Mouse (Mus musculus) mesoderm, embryonic 11.5 days (tissue): ENCODE measurements at regions not wholly inside any gene's neighbourhood (a gene's known extent, or its start where the extent isn't known, plus 50 kb on each side); places are given as distances from the start of the nearest gene placed in this dataset.
A peak's percentile ranks its signal among the peaks of the same experiment; 100 is the strongest.

Experiments used
- DNase-seq: peaks from one replicate; pipeline ENCODE4 v3.0.0-alpha.2; 2012; ENCODE audit warnings: low read depth, low spot score

DNA sequence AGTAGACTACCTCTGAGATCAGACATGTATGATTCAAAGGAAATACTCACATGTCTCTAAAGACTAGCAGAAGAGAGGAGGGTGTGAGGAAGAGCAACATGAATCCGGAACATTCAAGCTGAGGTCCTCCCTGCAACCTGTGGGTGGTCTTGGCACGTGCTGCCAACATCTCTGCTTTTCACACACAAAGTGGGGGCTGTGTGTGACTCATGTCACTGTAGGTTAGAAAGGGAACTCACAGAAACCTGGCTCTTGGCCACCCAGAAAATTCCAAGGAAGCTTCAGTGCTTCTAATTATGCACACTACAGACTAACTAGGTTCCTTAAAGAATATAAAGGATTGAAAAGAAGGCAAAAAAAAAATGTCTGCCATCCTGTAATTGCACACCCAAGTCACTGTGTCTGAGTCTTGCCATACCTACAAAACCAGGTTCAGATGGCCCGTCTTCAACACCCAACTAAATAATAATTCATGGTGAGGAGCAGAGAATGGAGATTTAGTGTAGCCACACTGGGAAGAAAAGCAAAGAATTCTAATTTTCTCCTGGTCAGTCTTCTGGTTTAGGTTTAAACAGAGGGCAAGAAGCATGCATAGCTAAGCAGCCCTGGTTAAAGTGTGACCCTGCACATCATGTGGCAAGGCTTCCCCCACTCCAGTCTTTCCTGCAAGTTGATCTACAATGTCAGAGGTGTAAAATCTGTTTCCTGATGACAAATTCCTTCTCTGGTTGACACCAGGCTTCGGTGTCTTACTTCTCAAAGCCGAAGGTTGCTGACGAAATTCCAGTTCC lies 673.8 kb upstream of the Arpp21 start:
- DNase-seq, result no peak

DNA sequence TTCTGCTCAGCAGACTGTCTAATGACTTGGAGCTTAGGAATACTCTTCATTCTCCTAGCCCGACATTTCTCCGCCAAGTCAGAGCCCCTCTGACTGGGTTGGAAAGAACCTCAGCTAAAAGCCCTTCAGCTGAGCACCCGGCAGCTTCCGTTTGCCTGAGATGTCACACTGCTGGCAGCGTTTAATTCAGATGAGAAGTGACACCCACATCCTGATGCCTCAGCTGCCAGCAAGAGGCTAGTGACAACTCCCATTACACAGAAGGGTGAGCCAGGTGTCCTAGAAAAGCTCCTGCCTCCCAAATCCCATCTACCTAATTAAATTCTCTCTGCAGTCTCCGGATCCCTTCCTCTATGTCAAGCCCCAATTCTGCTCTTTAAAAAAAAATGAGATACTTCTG lies 670.2 kb upstream of the Arpp21 start:
- DNase-seq, result no peak

DNA sequence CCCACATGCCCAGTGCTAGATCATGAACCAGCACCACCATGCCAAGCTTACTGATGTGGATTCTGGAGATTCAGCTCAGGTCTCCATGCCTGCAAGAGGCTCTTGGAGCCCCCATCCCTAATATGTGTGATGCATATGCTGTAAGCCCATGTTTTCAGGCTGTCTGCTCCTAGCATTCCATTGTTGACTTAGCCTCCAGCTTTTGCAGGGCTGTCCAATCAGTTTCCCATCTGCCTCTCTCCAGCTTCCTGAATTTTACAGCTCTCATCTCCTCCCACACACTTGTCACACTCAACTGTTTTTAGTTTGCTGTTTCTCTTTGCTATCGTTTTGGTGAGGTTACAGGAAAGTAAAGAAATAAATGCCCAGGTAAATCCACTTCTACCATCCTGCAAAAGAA lies 629.2 kb upstream of the Arpp21 start:
- DNase-seq, result no peak

DNA sequence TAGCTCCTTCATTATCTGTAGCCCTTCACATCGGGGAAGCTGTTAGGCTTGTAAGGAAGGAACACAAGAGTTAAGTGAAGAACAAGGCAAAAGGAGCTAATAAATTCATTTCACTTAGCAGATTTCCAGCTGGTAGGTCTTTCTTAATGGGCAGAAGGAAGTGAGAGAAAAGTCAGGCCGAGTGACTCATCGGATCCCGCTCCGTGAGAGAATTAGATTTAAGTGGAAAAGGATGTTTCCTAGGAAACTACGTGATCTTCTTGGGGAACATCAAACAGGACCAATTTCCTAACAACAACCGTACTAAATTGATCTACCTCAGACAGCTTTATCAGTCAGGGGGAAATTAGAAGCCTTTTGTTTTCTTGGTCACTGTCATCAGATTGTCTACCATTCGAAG lies 625.4 kb upstream of the Arpp21 start:
- no peak for DNase-seq

DNA sequence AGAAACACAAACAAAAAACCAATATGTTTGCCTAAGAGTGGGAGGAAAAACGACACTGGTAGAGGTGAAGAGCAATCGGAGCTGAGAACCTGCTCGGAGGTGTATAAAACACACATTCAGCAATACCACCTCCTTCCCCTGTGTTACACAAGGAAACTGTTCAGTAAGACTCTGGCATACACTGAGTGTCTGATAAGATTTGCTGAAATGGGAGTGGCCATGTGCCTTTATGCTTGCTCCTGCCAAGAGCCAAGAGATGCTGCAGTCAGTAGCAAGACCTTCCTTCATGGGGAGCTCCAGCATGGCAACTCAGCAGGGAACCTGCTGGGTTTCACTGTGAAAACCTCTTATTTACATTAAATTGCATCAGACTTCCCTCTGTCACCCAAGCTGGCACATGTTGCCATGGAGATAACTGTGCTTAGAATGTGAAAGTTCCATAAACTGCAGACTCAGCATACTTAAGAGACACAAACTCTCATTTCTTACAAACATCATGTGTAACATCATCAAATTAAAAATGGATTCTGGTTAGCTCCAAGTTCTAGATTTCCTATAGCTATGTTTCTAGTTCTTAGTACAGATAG lies 624.7 kb upstream of the Arpp21 start:
- no peak for DNase-seq

DNA sequence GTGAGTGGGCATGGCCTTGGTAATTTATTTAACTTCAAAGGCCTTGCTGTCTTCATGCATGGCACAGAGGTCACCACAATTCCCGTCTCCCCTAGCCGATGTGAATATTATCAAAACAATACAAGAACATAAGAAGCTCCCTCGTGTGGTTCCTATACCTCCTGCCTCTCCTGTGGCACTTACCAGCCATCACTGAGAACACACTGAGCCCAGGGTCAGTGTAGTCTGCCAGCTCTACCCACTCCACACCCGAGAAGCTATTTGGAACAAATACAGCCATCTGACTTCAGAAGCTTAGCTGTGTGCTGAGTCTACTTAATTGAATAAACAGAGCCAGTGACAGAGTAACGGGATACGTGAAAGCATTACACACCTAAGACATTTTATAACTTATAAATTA lies 605.7 kb upstream of the Arpp21 start:
- DNase-seq, result no peak

DNA sequence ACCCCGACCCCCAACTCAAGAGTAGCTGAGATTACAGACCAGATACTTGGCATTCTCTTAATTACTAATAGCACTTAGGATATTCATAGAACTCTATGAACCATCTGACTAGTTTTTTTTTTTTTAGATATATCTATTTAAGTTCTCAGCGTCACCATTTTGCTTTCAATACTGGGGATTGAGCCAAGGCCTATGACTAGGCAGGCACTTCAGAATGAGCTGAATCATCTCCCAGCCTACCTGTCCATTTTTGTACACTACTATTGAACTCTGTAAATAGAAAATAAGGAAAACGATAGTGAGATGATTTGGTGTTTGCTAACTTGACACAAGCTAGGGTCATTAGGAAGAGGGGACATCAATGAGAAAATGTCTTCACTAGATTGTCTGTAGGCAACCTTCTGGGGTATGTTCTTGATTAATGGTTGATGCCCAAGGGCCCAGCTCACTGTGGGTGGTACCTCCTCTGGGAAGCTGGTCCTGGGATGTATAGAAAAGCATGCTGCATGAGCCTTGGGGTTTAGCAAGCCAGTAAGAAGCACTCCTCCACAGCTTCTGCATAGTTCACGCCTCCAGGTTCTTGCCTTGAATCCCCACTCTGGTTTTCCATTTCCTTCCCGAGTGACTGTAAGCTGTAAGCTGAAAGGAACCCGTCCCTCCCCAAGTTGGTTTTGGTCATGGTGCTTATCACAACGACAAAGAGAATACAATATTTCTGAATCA lies 603.5 kb upstream of the Arpp21 start:
- no peak for DNase-seq

DNA sequence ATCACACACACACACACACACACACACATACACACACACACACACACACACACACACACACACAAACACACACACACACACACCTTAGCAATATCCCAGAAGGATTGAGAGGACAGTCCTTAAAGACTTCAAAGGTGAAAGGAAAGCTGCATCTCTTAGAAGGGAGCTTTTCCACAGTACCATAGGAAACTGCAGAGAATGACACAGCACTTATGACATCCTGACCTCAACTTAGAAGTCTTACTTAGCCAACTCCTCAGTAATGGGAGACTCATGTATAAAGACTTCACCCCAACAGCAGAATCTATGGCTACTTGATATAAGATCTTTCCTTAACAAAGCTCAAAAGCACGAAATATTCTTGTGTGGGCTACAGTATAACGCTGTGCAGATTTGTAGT lies 601.8 kb upstream of the Arpp21 start:
- DNase-seq, result no peak

DNA sequence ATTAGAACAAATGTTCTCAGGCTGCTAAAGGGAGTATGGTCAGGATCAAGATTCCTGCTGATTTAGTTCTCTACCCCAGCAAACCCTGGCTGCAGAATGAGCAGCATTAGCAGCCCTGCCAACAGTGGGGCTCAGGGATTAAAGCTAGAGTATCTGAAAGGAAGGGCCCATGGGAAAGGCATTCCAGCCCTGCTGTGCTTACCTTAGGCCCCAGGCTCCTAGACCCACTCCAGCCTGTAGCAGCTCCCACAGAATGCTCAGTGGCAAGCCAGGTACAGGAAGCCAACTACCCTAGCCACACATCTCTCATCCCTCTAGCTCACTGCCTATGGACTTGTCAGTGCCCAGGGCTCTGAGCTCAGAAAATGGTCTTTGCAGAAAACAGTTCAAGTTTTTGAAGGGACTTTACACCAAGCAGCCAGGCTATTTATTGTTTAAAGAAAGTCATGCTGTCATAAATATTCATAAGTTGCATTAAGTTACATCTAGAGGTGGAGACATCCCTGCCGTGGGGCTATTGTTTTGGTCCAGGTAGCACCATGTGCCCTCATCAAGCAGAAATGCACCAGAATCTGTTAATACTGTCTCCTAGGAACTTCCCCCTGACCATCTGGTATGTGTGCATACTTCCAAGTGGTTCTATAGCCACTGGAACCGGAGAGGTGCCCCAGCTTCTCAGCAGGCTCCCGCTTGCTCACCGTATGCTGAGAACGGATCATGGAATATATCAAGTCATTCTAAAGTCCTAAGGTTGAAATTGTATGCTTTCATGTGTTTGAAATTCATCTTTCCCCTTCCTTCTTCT lies 598.9 kb upstream of the Arpp21 start:
- DNase-seq, result no peak

DNA sequence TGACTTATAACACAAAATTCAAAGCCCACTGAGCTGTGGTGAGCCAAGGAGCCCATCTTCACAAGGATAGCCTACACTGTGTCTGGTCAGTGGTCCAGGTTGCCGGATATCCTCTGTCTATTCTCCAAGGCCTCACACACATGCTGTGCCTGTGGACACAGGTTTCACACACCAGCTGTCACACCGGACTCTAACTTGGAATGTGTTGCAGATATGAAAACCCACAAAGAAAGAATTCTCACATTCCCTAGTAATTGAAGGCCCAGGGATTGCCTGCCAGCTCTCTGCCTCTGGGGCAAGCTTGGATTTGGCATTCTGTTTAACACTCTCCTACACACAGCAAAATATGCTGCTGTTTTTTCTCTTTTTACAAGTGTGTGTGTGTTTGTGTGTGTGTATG lies 595.4 kb upstream of the Arpp21 start:
- DNase-seq, result no peak

DNA sequence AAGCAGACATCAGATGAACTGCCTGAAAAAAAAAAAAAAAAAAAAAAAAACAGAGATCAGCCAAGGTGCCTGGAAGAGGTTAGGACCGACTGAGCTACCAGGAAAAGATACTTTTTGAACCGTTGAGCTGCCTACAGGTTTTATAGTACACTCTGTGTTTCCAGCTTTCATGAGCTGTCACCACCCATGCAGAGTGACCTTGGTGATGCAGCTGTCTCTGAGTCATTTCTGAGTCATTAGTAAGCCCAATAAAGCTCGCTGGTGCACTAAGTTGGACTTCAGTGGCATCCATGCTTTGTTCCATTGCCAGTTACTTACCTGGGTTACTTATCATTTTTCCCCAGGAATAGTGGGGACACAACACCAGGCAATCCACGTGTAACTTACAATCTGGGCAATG lies 592.9 kb upstream of the Arpp21 start:
- DNase-seq, result no peak

DNA sequence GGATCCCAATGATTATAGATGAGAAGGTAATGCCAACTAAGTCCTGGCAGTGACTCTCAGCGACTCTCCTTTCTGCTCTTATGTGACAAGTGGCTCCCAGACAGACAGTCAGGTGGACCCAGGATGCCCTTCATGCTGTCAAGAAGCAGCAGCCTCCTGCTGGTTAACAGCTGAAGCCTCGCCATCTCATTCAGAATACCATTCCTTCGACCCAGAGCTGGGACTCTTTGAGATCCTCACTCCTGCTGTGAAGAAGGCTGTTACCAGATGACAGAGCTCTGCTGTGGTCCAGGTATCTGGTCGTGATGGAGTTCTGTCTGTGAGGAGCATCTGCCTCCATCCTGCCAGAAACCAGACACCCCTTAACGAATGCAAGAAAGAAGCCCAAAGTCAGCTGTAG lies 590.9 kb upstream of the Arpp21 start:
- no peak for DNase-seq

DNA sequence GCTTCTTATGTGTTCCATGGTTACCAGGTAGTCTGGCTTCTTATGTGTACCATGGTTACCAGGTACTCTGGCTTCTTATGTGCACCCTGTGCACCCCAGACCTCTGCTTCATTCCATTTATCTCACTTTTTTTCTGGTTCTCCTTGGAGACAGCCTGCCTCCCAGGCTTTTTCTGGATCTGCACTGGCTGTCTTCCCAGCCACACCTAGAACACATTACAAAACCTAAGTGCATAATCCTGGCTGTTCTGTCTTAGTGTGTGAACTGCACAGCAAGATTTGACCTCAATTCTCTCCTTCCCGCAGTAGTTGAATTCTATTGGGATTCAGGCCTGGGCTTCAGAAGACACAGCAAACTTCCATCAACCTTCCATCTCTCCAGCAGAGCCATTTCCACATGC lies 586.2 kb upstream of the Arpp21 start:
- DNase-seq, result no peak

DNA sequence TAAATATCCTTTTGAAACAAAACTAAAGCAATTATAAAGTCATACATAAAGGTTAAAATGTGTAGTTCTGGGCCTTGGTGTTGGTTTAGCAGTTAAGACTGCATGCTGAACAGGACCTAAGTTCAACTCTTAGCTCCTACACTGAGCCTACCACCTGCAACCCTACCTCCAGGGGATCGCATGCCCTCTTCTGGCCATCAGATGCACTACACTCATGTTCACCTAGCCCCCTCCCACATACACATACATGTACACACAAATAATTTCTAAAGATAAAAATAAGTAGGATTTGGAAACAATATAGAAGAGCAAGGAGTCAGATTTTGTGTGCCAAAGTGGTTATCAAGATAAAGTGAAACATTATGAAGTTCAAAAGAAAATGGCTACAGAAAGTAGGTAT lies 576.2 kb upstream of the Arpp21 start:
- no peak for DNase-seq

DNA sequence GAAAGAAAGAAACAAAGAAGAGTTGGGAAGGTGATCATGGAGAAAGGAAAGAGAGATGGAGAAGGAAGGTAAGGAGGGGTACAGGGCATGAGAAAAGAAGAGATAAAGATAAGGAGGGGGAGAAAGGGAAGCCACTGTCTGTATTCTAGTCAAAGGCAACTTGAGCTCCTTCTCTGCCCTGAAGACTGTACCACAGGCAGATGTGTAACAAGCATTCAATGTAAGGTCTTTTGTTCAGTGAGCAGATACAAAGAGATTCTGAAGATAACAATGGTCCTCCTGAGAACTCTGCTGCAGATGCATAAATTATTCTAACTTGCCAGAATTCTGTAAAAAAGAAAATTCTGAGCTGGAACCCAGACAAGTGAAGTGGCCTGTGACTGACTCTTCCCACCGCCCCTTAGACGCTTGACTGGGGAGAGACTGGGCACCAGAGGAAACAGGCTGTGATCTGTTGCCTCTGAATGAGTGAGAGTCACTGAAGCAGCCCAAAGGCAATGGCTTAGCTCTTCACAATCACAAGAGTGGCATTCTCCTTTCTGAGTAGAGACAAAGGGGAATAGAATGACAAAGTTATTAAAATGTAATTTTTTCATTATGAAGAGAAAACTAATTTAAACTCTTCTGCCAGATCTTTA lies 564.0 kb upstream of the Arpp21 start:
- DNase-seq, result no peak

DNA sequence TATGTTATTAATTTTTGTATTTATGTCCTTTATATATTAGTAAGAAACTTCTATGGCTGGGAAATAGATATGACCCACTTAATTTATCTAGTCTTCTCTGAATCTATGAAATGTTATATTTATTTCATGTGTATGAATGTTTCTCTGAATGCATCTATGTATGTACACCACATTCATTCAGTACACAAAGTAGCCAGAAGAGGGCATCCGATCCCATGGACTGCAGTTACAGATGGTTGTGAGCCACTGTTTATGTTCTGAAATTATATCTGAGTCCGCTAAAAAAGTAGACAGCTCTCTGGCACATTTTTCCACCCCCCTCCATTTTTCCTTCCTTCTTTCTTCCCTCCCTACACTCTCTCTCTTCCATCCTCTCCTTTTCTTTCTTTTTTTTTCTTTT lies 557.8 kb upstream of the Arpp21 start:
- DNase-seq, result peak; percentile 23

DNA sequence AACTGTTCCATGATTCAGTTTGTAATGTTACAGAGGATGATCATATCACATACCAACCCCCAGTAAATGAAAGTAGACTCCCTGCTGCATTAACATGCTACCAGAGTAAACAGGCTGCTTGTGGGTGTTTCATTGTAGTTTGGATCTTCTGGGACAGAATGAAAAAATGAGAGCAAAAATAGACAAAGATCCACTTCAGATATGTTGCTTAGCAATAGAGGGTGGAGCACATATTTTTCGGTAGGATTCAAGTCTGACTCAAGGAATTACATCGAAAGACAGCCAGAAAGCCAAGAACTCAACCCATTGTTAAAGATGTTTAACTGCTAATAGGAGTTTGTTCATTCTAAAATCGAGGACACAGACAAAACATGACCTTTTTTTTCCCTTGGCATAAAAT lies 536.2 kb upstream of the Arpp21 start:
- no peak for DNase-seq

DNA sequence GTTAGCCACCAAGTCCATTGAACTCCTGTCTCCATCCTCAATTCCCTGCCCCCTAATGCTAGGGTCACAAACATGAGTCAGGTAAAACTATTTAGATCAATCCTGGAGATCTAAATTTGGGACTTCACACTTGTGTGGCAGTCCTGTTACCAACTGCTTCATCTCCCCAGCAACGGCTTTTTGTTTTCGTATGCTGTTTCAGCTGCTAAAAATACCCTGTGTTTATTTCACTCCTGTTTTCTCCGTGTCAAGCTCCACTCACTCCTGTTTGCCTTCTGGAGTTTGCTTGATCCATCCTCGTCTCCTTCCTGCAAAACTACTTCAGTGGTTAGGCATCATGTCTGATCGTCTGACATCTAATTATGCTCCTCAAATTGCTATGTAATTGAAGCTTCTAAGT lies 508.9 kb upstream of the Arpp21 start:
- DNase-seq, result no peak

DNA sequence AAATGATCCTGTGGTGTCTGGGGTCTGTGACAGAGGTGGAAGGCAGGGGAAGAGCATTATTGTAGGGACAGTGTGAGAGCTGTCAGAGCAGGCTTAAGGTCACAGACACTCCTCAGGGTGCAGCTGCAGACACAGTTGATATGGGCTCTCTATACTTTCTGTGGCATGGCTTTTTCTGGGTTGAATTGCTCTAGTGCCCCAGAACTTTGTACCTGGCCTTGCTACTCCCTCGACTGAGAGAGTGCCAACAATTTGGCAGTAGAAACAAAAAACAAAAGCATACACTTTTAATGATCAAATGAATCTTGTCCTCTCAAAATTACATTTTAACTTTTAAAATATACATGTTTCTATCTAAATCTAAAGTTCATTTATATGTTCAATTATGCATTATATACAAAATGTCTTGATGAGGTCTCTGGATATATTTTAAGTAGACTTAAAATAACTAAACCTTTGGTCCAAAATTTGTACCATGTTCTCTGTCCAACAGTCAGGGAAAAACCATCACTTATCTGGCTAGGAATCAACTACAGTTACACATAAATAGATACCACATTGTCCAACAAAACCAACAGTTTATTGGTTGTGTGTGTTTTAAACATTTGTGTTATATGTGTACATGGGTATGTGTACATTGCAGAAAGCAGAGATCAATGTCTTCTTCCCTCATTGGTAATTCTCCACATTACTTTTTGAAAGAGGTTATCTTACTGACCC lies 508.3 kb upstream of the Arpp21 start:
- no peak for DNase-seq

DNA sequence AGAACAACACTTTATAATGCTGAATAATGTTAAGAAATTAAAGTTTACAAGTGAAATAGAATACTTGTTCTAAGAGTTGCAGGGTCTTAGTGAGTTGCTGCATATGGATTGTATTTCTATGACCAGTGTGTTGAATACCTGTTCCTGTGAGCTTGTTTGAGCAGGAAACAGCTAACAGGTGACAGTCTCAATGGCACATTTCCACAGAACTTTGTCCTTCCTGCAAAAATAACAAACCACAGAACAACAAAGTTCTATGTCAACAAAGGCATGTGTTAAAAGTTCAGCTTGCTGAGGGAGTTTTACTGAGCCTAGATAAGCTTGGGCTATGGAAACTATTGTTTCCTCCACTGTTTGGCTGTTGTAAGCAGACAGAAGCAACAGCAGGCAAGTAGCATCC lies 500.0 kb upstream of the Arpp21 start:
- DNase-seq, result no peak

DNA sequence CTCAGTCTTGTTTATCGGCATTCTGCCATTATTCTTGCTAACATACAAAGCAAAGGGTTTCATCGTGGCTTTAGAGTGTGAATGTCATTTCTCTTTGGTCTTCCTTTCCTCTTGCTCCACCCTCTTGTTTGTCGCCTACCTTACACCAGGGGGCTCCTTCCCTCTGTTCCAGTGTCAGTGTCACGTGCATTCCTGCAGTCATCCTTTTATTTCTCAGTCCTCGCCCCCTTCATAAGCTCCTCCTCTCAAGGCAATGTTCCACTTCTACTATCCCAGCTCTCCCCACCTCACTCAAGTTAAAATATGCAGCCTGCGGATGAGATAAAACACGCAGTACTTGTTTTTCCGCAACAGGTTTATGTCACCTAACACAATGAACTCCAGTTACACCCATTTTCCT lies 489.8 kb upstream of the Arpp21 start:
- peak; percentile 6 for DNase-seq
